ENCODE assay signal across 8 mouse cellular contexts in genomic region chr7:24369731-24370541, GRCm38 (mm10). TPM values are rescaled to one million over a fixed set of nuclear protein-coding genes. Genes with fewer than 3 reads are reported as not detected.
A peak's percentile ranks its signal among the peaks of the same experiment; 100 is the strongest.
DNase-seq lines count a peak whose midpoint lies in the region; ATAC-seq and TF ChIP-seq lines count a peak whose summit lies in the region.

Gene Kcnn4, plus strand, starts transcription at chr7:24370263.

- H3K36me3 ChIP-seq in lung, embryonic 15.5 days: no peaks in the 10 kb centered on the region
- H3K36me3 ChIP-seq in embryonic facial prominence, embryonic 12.5 days: no peaks in the 10 kb centered on the region
- H3K36me3 ChIP-seq in lung, postnatal 0 days (ENCODE audit: insufficient read depth, low read length): no peaks in the 10 kb centered on the region

- peak within 1 kb of the TSS; percentile 13; the same call in 1 of the 2 replicates for H3K4me3 ChIP-seq in lung, embryonic 15.5 days
- no peak within 1 kb of the TSS for H3K4me3 ChIP-seq in embryonic facial prominence, embryonic 12.5 days
- no peak within 1 kb of the TSS for H3K4me3 ChIP-seq in lung, postnatal 0 days (ENCODE audit: low read depth, low read length)

- DNase-seq in lung, postnatal 14 days: no peak
- peak; percentile 48 for DNase-seq in lung, postnatal 0 days (ENCODE audit: low spot score)
- peak; percentile 83 for DNase-seq in thymus, postnatal 14 days
- DNase-seq in adrenal gland, postnatal 10 days: no peak
- DNase-seq in left cerebral cortex, adult 11 months (ENCODE audit: low spot score): no peak
- DNase-seq in frontal cortex, postnatal 25 days (ENCODE audit: low spot score in 2 of 2): no peak

- no peaks in the 10 kb centered on the region for H3K9me3 ChIP-seq in lung, embryonic 15.5 days
- H3K9me3 ChIP-seq in embryonic facial prominence, embryonic 12.5 days: no peaks in the 10 kb centered on the region
- H3K9me3 ChIP-seq in lung, postnatal 0 days (ENCODE audit: low read length): no peaks in the 10 kb centered on the region

- no peak for TF ChIP-seq EP300 in lung, postnatal 0 days (IDR thresholded peaks at IDR 0.05)

- no peaks in the 10 kb centered on the region for H3K27me3 ChIP-seq in lung, embryonic 15.5 days
- H3K27me3 ChIP-seq in embryonic facial prominence, embryonic 12.5 days: no peaks in the 10 kb centered on the region
- H3K27me3 ChIP-seq in lung, postnatal 0 days (replicated peaks; ENCODE audit: insufficient read depth, low read length): no peaks in the 10 kb centered on the region

- no peak within 1 kb of the TSS for H3K9ac ChIP-seq in lung, embryonic 15.5 days
- H3K9ac ChIP-seq in embryonic facial prominence, embryonic 12.5 days: no peak within 1 kb of the TSS
- no peak within 1 kb of the TSS for H3K9ac ChIP-seq in lung, postnatal 0 days (replicated peaks; ENCODE audit: low read depth)

- peak; percentile 25; the same call in 1 of the 2 replicates for ATAC-seq in lung, embryonic 15.5 days (ENCODE audit: borderline replicate concordance, extremely low read depth, low FRiP score, low TSS enrichment)
- no peak for ATAC-seq in embryonic facial prominence, embryonic 12.5 days (ENCODE audit: insufficient number of reproducible peaks, insufficient read depth, low FRiP score, low TSS enrichment)
- ATAC-seq in lung, postnatal 0 days: peak; percentile 27

- H3K4me2 ChIP-seq in lung, embryonic 15.5 days: no peak within 1 kb of the TSS; the same call in 1 of the 2 replicates
- peak within 1 kb of the TSS; percentile 26; the same call in 1 of the 2 replicates for H3K4me2 ChIP-seq in embryonic facial prominence, embryonic 12.5 days (replicated peaks)
- H3K4me2 ChIP-seq in lung, postnatal 0 days (replicated peaks; ENCODE audit: low read depth, low read length): peak within 1 kb of the TSS; percentile 11; the same call in 1 of the 2 replicates

- no peak for TF ChIP-seq CTCF in lung, postnatal 0 days (IDR thresholded peaks at IDR 0.05)

- H3K27ac ChIP-seq in lung, embryonic 15.5 days: no peak within 1 kb of the TSS; the same call in 1 of the 2 replicates
- H3K27ac ChIP-seq in embryonic facial prominence, embryonic 12.5 days: no peak within 1 kb of the TSS
- no peak within 1 kb of the TSS for H3K27ac ChIP-seq in lung, postnatal 0 days (ENCODE audit: low read length)

- WGBS in lung, embryonic 15.5 days: 31% methylated on average over 23 of the region's 23 CpGs
- WGBS in embryonic facial prominence, embryonic 12.5 days: 38% methylated on average over 23 of the region's 23 CpGs
- WGBS in lung, postnatal 0 days: 24% methylated on average over 22 of the region's 23 CpGs

- H3K4me1 ChIP-seq in lung, embryonic 15.5 days: peaks cover 29% of the 10 kb centered on the region
- H3K4me1 ChIP-seq in embryonic facial prominence, embryonic 12.5 days: peaks cover 9% of the 10 kb centered on the region; the same call in 1 of the 2 replicates
- H3K4me1 ChIP-seq in lung, postnatal 0 days (ENCODE audit: insufficient read depth, low read depth, low read length): peaks cover 2% of the 10 kb centered on the region; the same call in 1 of the 2 replicates

RNA-seq across cellular contexts. Expression of gene Kcnn4, which starts in this region (rescaled TPM):
- 3.5 and 4.7 TPM in 2 replicates for polyA plus RNA-seq in lung, embryonic 15.5 days (2015; fragmentation: Nextera tagmentation; extraction: Ambion mirVana)
- polyA plus RNA-seq in embryonic facial prominence, embryonic 12.5 days (2016; fragmentation: Nextera tagmentation; extraction: Ambion mirVana): 2.0 and 2.7 TPM in 2 replicates
- polyA plus RNA-seq in lung, postnatal 0 days (2015; fragmentation: Nextera tagmentation; extraction: Ambion mirVana): 2.0 and 2.6 TPM in 2 replicates
- 1 to 10 TPM; 4.2 to 5.4 TPM for total RNA-seq in adrenal gland, postnatal 10 days (2021)

Comparison
In these comparisons a context has a peak if more than half of its experiments do, and no peak if none do; other contexts are left out.
1. DNase-seq: peak in lung, postnatal 0 days (single experiment) and thymus, postnatal 14 days (single experiment); none in lung, postnatal 14 days (single experiment), adrenal gland, postnatal 10 days (single experiment), left cerebral cortex, adult 11 months (single experiment) and frontal cortex, postnatal 25 days (0 of 2).